Mouse (Mus musculus) myocyte (in vitro differentiated cells): ENCODE data around the gene Lgals3bp.

Source experiments
- E2F4 ChIP-seq: IDR thresholded peaks from one replicate; pipeline ENCODE4 v1.6.1; 2011; ENCODE audit warnings: mild to moderate bottlenecking, control low read depth, moderate library complexity; ENCODE audit not compliant: insufficient read depth
- MAX ChIP-seq: IDR thresholded peaks from one replicate; pipeline ENCODE4 v1.6.1; 2011; ENCODE audit warnings: low read depth, mild to moderate bottlenecking, control low read depth
- POLR2A ChIP-seq: IDR thresholded peaks from one replicate; pipeline ENCODE4 v1.6.1; 2011; ENCODE audit warnings: low read depth, mild to moderate bottlenecking, control low read depth, moderate library complexity; ENCODE audit not compliant: insufficient read length
- POLR2AphosphoS2 ChIP-seq: IDR thresholded peaks from one replicate; pipeline ENCODE4 v1.6.1; 2011; ENCODE audit warnings: low read depth, control low read depth; ENCODE audit not compliant: insufficient read length
- SRF ChIP-seq: IDR thresholded peaks from one replicate; pipeline ENCODE4 v1.6.1; 2011; ENCODE audit warnings: low read depth; ENCODE audit not compliant: control insufficient read depth, insufficient read length
- USF1 ChIP-seq: IDR thresholded peaks from one replicate; pipeline ENCODE4 v1.6.1; 2011; ENCODE audit warnings: low read depth, mild to moderate bottlenecking, control low read depth, moderate library complexity

- no peak for TF ChIP-seq SRF
- TF ChIP-seq POLR2A = no peak
- TF ChIP-seq MAX = no peak
- no peak for TF ChIP-seq USF1
- TF ChIP-seq E2F4 = no peak
- TF ChIP-seq POLR2AphosphoS2 = no peak
Observed at GRCm38 (mm10) chr11:118445843-118446242, 44.0 kb upstream of the Lgals3bp start.
